Mouse (Mus musculus): ENCODE data around the gene Gm20532. TPM values are rescaled to one million over a fixed set of nuclear protein-coding genes. Genes with fewer than 3 reads are reported as not detected.

The Gm20532 gene
- polyA plus RNA-seq, 1 experiment from 2014 or later: not detected

GRCm38 (mm10) chr2:26573396-26573795 lies 13.0 kb upstream of the Gm20532 start:
- H3K9me3 ChIP-seq (ENCODE audit: control insufficient read depth, low read length): no peaks in the 10 kb centered on the region
- peaks cover 46 to 55% of the 10 kb centered on the region in 2 experiments for H3K4me1 ChIP-seq (ENCODE audit: control insufficient read depth in 2 of 2, insufficient read depth in 2 of 2, low read length in 2 of 2)
- H3K27ac ChIP-seq (replicated peaks in 1 of 2; ENCODE audit: control insufficient read depth in 1 of 2, insufficient read depth in 1 of 2, low read depth in 2 of 2, low read length in 2 of 2): peak overlapping the region; percentile 81 to 86
- H3K27me3 ChIP-seq (ENCODE audit: control insufficient read depth, insufficient read depth, low read length): no peaks in the 10 kb centered on the region
- no peaks in the 10 kb centered on the region for H3K36me3 ChIP-seq (ENCODE audit: control insufficient read depth, insufficient read depth, low read length)
- ATAC-seq (ENCODE audit: insufficient number of reproducible peaks, insufficient read depth, low FRiP score, low read depth): no peak
- WGBS: 21% methylated on average over 12 of the region's 12 CpGs
- peak overlapping the region; percentile 48 for H3K9ac ChIP-seq (ENCODE audit: low read length)
- no peak overlapping the region for H3K4me3 ChIP-seq (ENCODE audit: control insufficient read depth in 1 of 2, insufficient read depth in 1 of 2, low read depth in 1 of 2, low read length in 2 of 2)
- peak overlapping the region; percentile 45 for H3K4me2 ChIP-seq (ENCODE audit: low read length)

GRCm38 (mm10) chr2:26573807-26574206 lies 12.6 kb upstream of the Gm20532 start:
- Histone ChIP-seq H3K9me3 (ENCODE audit: control insufficient read depth, low read length) (no peaks in the 10 kb centered on the region), H3K27me3 (ENCODE audit: control insufficient read depth, insufficient read depth, low read length) (no peaks in the 10 kb centered on the region), H3K4me3 (ENCODE audit: control insufficient read depth in 1 of 2, insufficient read depth in 1 of 2, low read depth in 1 of 2, low read length in 2 of 2) (no peak overlapping the region), H3K36me3 (ENCODE audit: control insufficient read depth, insufficient read depth, low read length) (no peaks in the 10 kb centered on the region), H3K27ac (replicated peaks in 1 of 2; ENCODE audit: control insufficient read depth in 1 of 2, insufficient read depth in 1 of 2, low read depth in 2 of 2, low read length in 2 of 2) (peak overlapping the region; percentile 81 to 86), H3K4me1 (ENCODE audit: control insufficient read depth in 2 of 2, insufficient read depth in 2 of 2, low read length in 2 of 2) (peaks cover 50 to 55% of the 10 kb centered on the region in 2 experiments), H3K9ac (ENCODE audit: low read length) (peak overlapping the region; percentile 48), H3K4me2 (ENCODE audit: low read length) (peak overlapping the region; percentile 45)
- no peak for ATAC-seq (ENCODE audit: insufficient number of reproducible peaks, insufficient read depth, low FRiP score, low read depth)
- 9% methylated on average over 5 of the region's 5 CpGs for WGBS

- no peaks in the 10 kb centered on the region for H3K9me3 ChIP-seq (ENCODE audit: control insufficient read depth, low read length)
- H3K4me2 ChIP-seq (ENCODE audit: low read length): no peak overlapping the region
- H3K27me3 ChIP-seq (ENCODE audit: control insufficient read depth, insufficient read depth, low read length): no peaks in the 10 kb centered on the region
- no peak for ATAC-seq (ENCODE audit: insufficient number of reproducible peaks, insufficient read depth, low FRiP score, low read depth)
- peak overlapping the region; percentile 29 to 86; a peak in 3 of 4 replicates for H3K27ac ChIP-seq (replicated peaks in 1 of 2; ENCODE audit: control insufficient read depth in 1 of 2, insufficient read depth in 1 of 2, low read depth in 2 of 2, low read length in 2 of 2)
- WGBS: 45% methylated on average over 5 of the region's 5 CpGs
- no peaks in the 10 kb centered on the region for H3K36me3 ChIP-seq (ENCODE audit: control insufficient read depth, insufficient read depth, low read length)
- no peak overlapping the region for H3K9ac ChIP-seq (ENCODE audit: low read length)
- H3K4me3 ChIP-seq (ENCODE audit: control insufficient read depth in 1 of 2, insufficient read depth in 1 of 2, low read depth in 1 of 2, low read length in 2 of 2): no peak overlapping the region
- peaks cover 55 to 57% of the 10 kb centered on the region in 2 experiments for H3K4me1 ChIP-seq (ENCODE audit: control insufficient read depth in 2 of 2, insufficient read depth in 2 of 2, low read length in 2 of 2)
These were observed 11.6 kb upstream of the Gm20532 start for GRCm38 (mm10) chr2:26574862-26575261.

GRCm38 (mm10) chr2:26575378-26575777 lies 11.1 kb upstream of the Gm20532 start:
- 74% methylated on average over 1 of the region's 1 CpGs for WGBS
- no peak for ATAC-seq (ENCODE audit: insufficient number of reproducible peaks, insufficient read depth, low FRiP score, low read depth)
- H3K4me1 ChIP-seq (ENCODE audit: control insufficient read depth in 2 of 2, insufficient read depth in 2 of 2, low read length in 2 of 2): peaks cover 55 to 59% of the 10 kb centered on the region in 2 experiments
- no peaks in the 10 kb centered on the region for H3K36me3 ChIP-seq (ENCODE audit: control insufficient read depth, insufficient read depth, low read length)
- H3K27ac ChIP-seq (replicated peaks in 1 of 2; ENCODE audit: control insufficient read depth in 1 of 2, insufficient read depth in 1 of 2, low read depth in 2 of 2, low read length in 2 of 2): peak overlapping the region; percentile 64 to 86
- no peak overlapping the region for H3K4me3 ChIP-seq (ENCODE audit: control insufficient read depth in 1 of 2, insufficient read depth in 1 of 2, low read depth in 1 of 2, low read length in 2 of 2)
- H3K9ac ChIP-seq (ENCODE audit: low read length): no peak overlapping the region
- H3K9me3 ChIP-seq (ENCODE audit: control insufficient read depth, low read length): no peaks in the 10 kb centered on the region
- no peak overlapping the region for H3K4me2 ChIP-seq (ENCODE audit: low read length)
- no peaks in the 10 kb centered on the region for H3K27me3 ChIP-seq (ENCODE audit: control insufficient read depth, insufficient read depth, low read length)

- no peak overlapping the region for H3K4me3 ChIP-seq (ENCODE audit: control insufficient read depth in 1 of 2, insufficient read depth in 1 of 2, low read depth in 1 of 2, low read length in 2 of 2)
- no peak overlapping the region for H3K9ac ChIP-seq (ENCODE audit: low read length)
- no peaks in the 10 kb centered on the region for H3K9me3 ChIP-seq (ENCODE audit: control insufficient read depth, low read length)
- peak overlapping the region; percentile 71 to 86 for H3K27ac ChIP-seq (replicated peaks in 1 of 2; ENCODE audit: control insufficient read depth in 1 of 2, insufficient read depth in 1 of 2, low read depth in 2 of 2, low read length in 2 of 2)
- ATAC-seq (ENCODE audit: insufficient number of reproducible peaks, insufficient read depth, low FRiP score, low read depth): 0 out of 2 replicates have a peak, but pooled peaks have one; percentile 17
- 0 out of 2 replicates have a peak overlapping the region, but pooled peaks have one; percentile 18 for H3K4me2 ChIP-seq (ENCODE audit: low read length)
- no peaks in the 10 kb centered on the region for H3K36me3 ChIP-seq (ENCODE audit: control insufficient read depth, insufficient read depth, low read length)
- H3K27me3 ChIP-seq (ENCODE audit: control insufficient read depth, insufficient read depth, low read length): no peaks in the 10 kb centered on the region
- WGBS: 36% methylated on average over 4 of the region's 4 CpGs
- H3K4me1 ChIP-seq (ENCODE audit: control insufficient read depth in 2 of 2, insufficient read depth in 2 of 2, low read length in 2 of 2): peaks cover 55% of the 10 kb centered on the region in 2 experiments
These were observed 10.6 kb upstream of the Gm20532 start for GRCm38 (mm10) chr2:26575865-26576264.

GRCm38 (mm10) chr2:26576462-26576861 lies 10.0 kb upstream of the Gm20532 start:
- Histone ChIP-seq H3K4me3 (ENCODE audit: control insufficient read depth in 1 of 2, insufficient read depth in 1 of 2, low read depth in 1 of 2, low read length in 2 of 2) (no peak overlapping the region), H3K9me3 (ENCODE audit: control insufficient read depth, low read length) (no peaks in the 10 kb centered on the region), H3K27ac (replicated peaks in 1 of 2; ENCODE audit: control insufficient read depth in 1 of 2, insufficient read depth in 1 of 2, low read depth in 2 of 2, low read length in 2 of 2) (peak overlapping the region; percentile 71 to 86), H3K4me1 (ENCODE audit: control insufficient read depth in 2 of 2, insufficient read depth in 2 of 2, low read length in 2 of 2) (peaks cover 53% of the 10 kb centered on the region in 2 experiments), H3K4me2 (ENCODE audit: low read length) (0 out of 2 replicates have a peak overlapping the region, but pooled peaks have one; percentile 18), H3K27me3 (ENCODE audit: control insufficient read depth, insufficient read depth, low read length) (no peaks in the 10 kb centered on the region), H3K9ac (ENCODE audit: low read length) (no peak overlapping the region), H3K36me3 (ENCODE audit: control insufficient read depth, insufficient read depth, low read length) (no peaks in the 10 kb centered on the region)
- ATAC-seq (ENCODE audit: insufficient number of reproducible peaks, insufficient read depth, low FRiP score, low read depth): no peak
- 43% methylated on average over 4 of the region's 4 CpGs for WGBS

GRCm38 (mm10) chr2:26578369-26578768 lies 8.1 kb upstream of the Gm20532 start:
- peaks cover 40 to 45% of the 10 kb centered on the region in 2 experiments for H3K4me1 ChIP-seq (ENCODE audit: control insufficient read depth in 2 of 2, insufficient read depth in 2 of 2, low read length in 2 of 2)

GRCm38 (mm10) chr2:26579714-26580113 lies 6.7 kb upstream of the Gm20532 start, which contains the start of gene Egfl7:
Egfl7 (plus strand) TSS chr2:26580014.
- ATAC-seq (ENCODE audit: insufficient number of reproducible peaks, insufficient read depth, low FRiP score, low read depth): no peak
- no peaks in the 10 kb centered on the region for H3K27me3 ChIP-seq (ENCODE audit: control insufficient read depth, insufficient read depth, low read length)
- no peak within 1 kb of the TSS for H3K4me3 ChIP-seq (ENCODE audit: control insufficient read depth in 1 of 2, insufficient read depth in 1 of 2, low read depth in 1 of 2, low read length in 2 of 2)
- peaks cover 26 to 38% of the 10 kb centered on the region in 2 experiments for H3K4me1 ChIP-seq (ENCODE audit: control insufficient read depth in 2 of 2, insufficient read depth in 2 of 2, low read length in 2 of 2)
- H3K27ac ChIP-seq (replicated peaks in 1 of 2; ENCODE audit: control insufficient read depth in 1 of 2, insufficient read depth in 1 of 2, low read depth in 2 of 2, low read length in 2 of 2): peak within 1 kb of the TSS; percentile 65 to 86
- H3K9me3 ChIP-seq (ENCODE audit: control insufficient read depth, low read length): no peaks in the 10 kb centered on the region
- peak within 1 kb of the TSS; percentile 23; the same call in 1 of the 2 replicates for H3K4me2 ChIP-seq (ENCODE audit: low read length)
- H3K36me3 ChIP-seq (ENCODE audit: control insufficient read depth, insufficient read depth, low read length): no peaks in the 10 kb centered on the region
- H3K9ac ChIP-seq (ENCODE audit: low read length): no peak within 1 kb of the TSS; the same call in 1 of the 2 replicates
- 67% methylated on average over 1 of the region's 1 CpGs for WGBS

More at GRCm38 (mm10) chr2:26578369-26578768, 8.1 kb upstream of the Gm20532 start:
- Histone ChIP-seq H3K9me3 (ENCODE audit: control insufficient read depth, low read length) (no peaks in the 10 kb centered on the region), H3K4me3 (ENCODE audit: control insufficient read depth in 1 of 2, insufficient read depth in 1 of 2, low read depth in 1 of 2, low read length in 2 of 2) (no peak overlapping the region), H3K27ac (replicated peaks in 1 of 2; ENCODE audit: control insufficient read depth in 1 of 2, insufficient read depth in 1 of 2, low read depth in 2 of 2, low read length in 2 of 2) (peak overlapping the region; percentile 71 to 86; a peak in 3 of 4 replicates), H3K36me3 (ENCODE audit: control insufficient read depth, insufficient read depth, low read length) (no peaks in the 10 kb centered on the region), H3K4me2 (ENCODE audit: low read length) (peak overlapping the region; percentile 40), H3K9ac (ENCODE audit: low read length) (no peak overlapping the region; the same call in 1 of the 2 replicates), H3K27me3 (ENCODE audit: control insufficient read depth, insufficient read depth, low read length) (no peaks in the 10 kb centered on the region)
- 43% methylated on average over 6 of the region's 6 CpGs for WGBS
- peak; percentile 72 for ATAC-seq (ENCODE audit: insufficient number of reproducible peaks, insufficient read depth, low FRiP score, low read depth)

Measured in heart, embryonic 14.5 days (tissue).